Mouse (Mus musculus) stomach, embryonic 16.5 days (tissue): ENCODE results near the gene Meis2. TPM values are rescaled to one million over a fixed set of nuclear protein-coding genes. Genes with fewer than 3 reads are reported as not detected.

ENCODE experiments used
- ATAC-seq: fragments of 200-750 bp; cut with Nextera tagmentation; 2 replicates; pipeline ENCODE4 v1.8.0; 2017; ENCODE audit warnings: moderate number of reproducible peaks, moderate TSS enrichment; ENCODE audit not compliant: insufficient read depth, low FRiP score
- H3K27ac ChIP-seq: fragments of 300-500 bp; sonication (generic); 2 replicates; pipeline ENCODE4 v1.5.1; 2014; ENCODE audit warnings: low read length
- H3K27me3 ChIP-seq: fragments of 300-500 bp; sonication (generic); 2 replicates; pipeline ENCODE4 v1.6.1; 2014; ENCODE audit warnings: low read length, control low read depth, mixed read lengths; ENCODE audit not compliant: control insufficient read depth, insufficient read depth
- H3K36me3 ChIP-seq: fragments of 300-500 bp; sonication (generic); 2 replicates; pipeline ENCODE4 v1.6.1; 2014; ENCODE audit warnings: low read length; ENCODE audit not compliant: control insufficient read depth, insufficient read depth
- H3K4me1 ChIP-seq: fragments of 300-500 bp; sonication (generic); 2 replicates; pipeline ENCODE4 v1.6.1; 2014; ENCODE audit warnings: low read length, control low read depth, mixed read lengths; ENCODE audit not compliant: control insufficient read depth, insufficient read depth
- H3K4me2 ChIP-seq: fragments of 300-500 bp; sonication (generic); 2 replicates; pipeline ENCODE4 v1.6.1; 2014; ENCODE audit warnings: low read depth, low read length, mixed read lengths
- H3K4me3 ChIP-seq: fragments of 300-500 bp; sonication (generic); replicated peaks from 2 replicates; pipeline ENCODE4 v1.5.1; 2014; ENCODE audit warnings: mild to moderate bottlenecking, low read length
- H3K9ac ChIP-seq: fragments of 300-500 bp; sonication (generic); 2 replicates; pipeline ENCODE4 v1.6.1; 2014; ENCODE audit warnings: low read length
- H3K9me3 ChIP-seq: fragments of 300-500 bp; sonication (generic); replicated peaks from 2 replicates; pipeline ENCODE4 v1.6.1; 2016; ENCODE audit warnings: low read length, control low read depth; ENCODE audit not compliant: control insufficient read depth
- WGBS: fragments of 180-500 bp; shearing (Covaris S2); extraction: QIAGEN DNeasy Blood & Tissue Kit; methylation state at CpG from one replicate; pipeline ENCODE4 v1.1.7; 2014; 5-methylcytosine and 5-hydroxymethylcytosine counted together
- polyA plus RNA-seq: library from polyadenylated mRNA; unstranded; fragments of >200 nt; fragmentation: Nextera tagmentation; extraction: Ambion mirVana; gene quantifications from 2 replicates; pipeline ENCODE4 v1.2.1, GENCODE M21; 2015

The Meis2 gene
- polyA plus RNA-seq, 1 experiment from 2014 or later, result 43.3 TPM

- Histone ChIP-seq H3K36me3 (no peaks in the 10 kb centered on the region), H3K4me1 (peaks cover 11% of the 10 kb centered on the region), H3K27ac (no peak overlapping the region), H3K4me2 (no peak overlapping the region), H3K27me3 (no peaks in the 10 kb centered on the region), H3K9ac (no peak overlapping the region), H3K4me3 (no peak overlapping the region), H3K9me3 (no peaks in the 10 kb centered on the region)
- no peak for ATAC-seq
- WGBS, result 89% methylated on average over 3 of the region's 3 CpGs
Observed at GRCm38 (mm10) chr2:115890030-115890429, 175.6 kb downstream of the Meis2 start.

- no peaks in the 10 kb centered on the region for H3K9me3 ChIP-seq
- no peak for ATAC-seq
- H3K27me3 ChIP-seq, result no peaks in the 10 kb centered on the region
- H3K9ac ChIP-seq, result no peak overlapping the region
- whole genome bisulfite sequencing, result 86% methylated on average over 4 of the region's 4 CpGs
- no peak overlapping the region for H3K4me3 ChIP-seq
- no peak overlapping the region for H3K4me2 ChIP-seq
- no peaks in the 10 kb centered on the region for H3K36me3 ChIP-seq
- no peak overlapping the region for H3K27ac ChIP-seq
- peaks cover 8% of the 10 kb centered on the region for H3K4me1 ChIP-seq
Observed at GRCm38 (mm10) chr2:115889212-115889611, 176.4 kb downstream of the Meis2 start.

GRCm38 (mm10) chr2:115888336-115889077 lies 177.1 kb downstream of the Meis2 start:
- Histone ChIP-seq H3K36me3 (no peaks in the 10 kb centered on the region), H3K27me3 (no peaks in the 10 kb centered on the region), H3K4me1 (peaks cover 8% of the 10 kb centered on the region), H3K9ac (no peak overlapping the region), H3K27ac (no peak overlapping the region), H3K4me3 (no peak overlapping the region), H3K4me2 (no peak overlapping the region), H3K9me3 (no peaks in the 10 kb centered on the region)
- ATAC-seq, result no peak
- WGBS, result 45% methylated on average over 5 of the region's 5 CpGs

- H3K27ac ChIP-seq, result no peak overlapping the region
Observed at GRCm38 (mm10) chr2:115887631-115888030, 178.0 kb downstream of the Meis2 start.

GRCm38 (mm10) chr2:115884184-115884583 lies 181.5 kb downstream of the Meis2 start:
- Histone ChIP-seq H3K4me3 (no peak overlapping the region), H3K27me3 (no peaks in the 10 kb centered on the region), H3K4me2 (no peak overlapping the region), H3K27ac (no peak overlapping the region), H3K36me3 (no peaks in the 10 kb centered on the region), H3K4me1 (no peaks in the 10 kb centered on the region), H3K9me3 (no peaks in the 10 kb centered on the region), H3K9ac (no peak overlapping the region)
- no peak for ATAC-seq
- 56% methylated on average over 9 of the region's 9 CpGs for WGBS

More at GRCm38 (mm10) chr2:115887631-115888030, 178.0 kb downstream of the Meis2 start:
- Histone ChIP-seq H3K9ac (no peak overlapping the region), H3K4me2 (no peak overlapping the region), H3K4me1 (peaks cover 8% of the 10 kb centered on the region), H3K27me3 (no peaks in the 10 kb centered on the region), H3K4me3 (no peak overlapping the region), H3K9me3 (no peaks in the 10 kb centered on the region), H3K36me3 (no peaks in the 10 kb centered on the region)
- ATAC-seq, result no peak
- WGBS, result 42% methylated on average over 1 of the region's 1 CpGs

GRCm38 (mm10) chr2:115883520-115883919 lies 182.1 kb downstream of the Meis2 start:
- H3K9me3 ChIP-seq, result no peaks in the 10 kb centered on the region
- no peak for ATAC-seq
- H3K4me2 ChIP-seq, result no peak overlapping the region
- no peak overlapping the region for H3K9ac ChIP-seq
- no peak overlapping the region for H3K27ac ChIP-seq
- H3K4me3 ChIP-seq, result no peak overlapping the region
- no peaks in the 10 kb centered on the region for H3K36me3 ChIP-seq
- 53% methylated on average over 10 of the region's 10 CpGs for WGBS
- no peaks in the 10 kb centered on the region for H3K27me3 ChIP-seq
- H3K4me1 ChIP-seq, result no peaks in the 10 kb centered on the region

- 42% methylated on average over 8 of the region's 8 CpGs for WGBS
- H3K4me1 ChIP-seq, result peaks cover 5% of the 10 kb centered on the region; the same call in 1 of the 2 replicates
- H3K27ac ChIP-seq, result no peak overlapping the region; the same call in 1 of the 2 replicates
Observed at GRCm38 (mm10) chr2:115875802-115876531, 189.7 kb downstream of the Meis2 start.

GRCm38 (mm10) chr2:115872851-115873250 lies 192.8 kb downstream of the Meis2 start:
- Histone ChIP-seq H3K9ac (no peak overlapping the region), H3K36me3 (no peaks in the 10 kb centered on the region), H3K4me3 (no peak overlapping the region), H3K4me2 (no peak overlapping the region), H3K9me3 (no peaks in the 10 kb centered on the region), H3K27ac (no peak overlapping the region), H3K27me3 (no peaks in the 10 kb centered on the region), H3K4me1 (peaks cover 8% of the 10 kb centered on the region; the same call in 1 of the 2 replicates)
- no peak for ATAC-seq
- WGBS, result 22% methylated on average over 2 of the region's 2 CpGs

More at GRCm38 (mm10) chr2:115875802-115876531, 189.7 kb downstream of the Meis2 start:
- H3K36me3 ChIP-seq, result no peaks in the 10 kb centered on the region
- no peak overlapping the region for H3K4me2 ChIP-seq
- no peaks in the 10 kb centered on the region for H3K9me3 ChIP-seq
- H3K4me3 ChIP-seq, result no peak overlapping the region
- H3K9ac ChIP-seq, result no peak overlapping the region
- H3K27me3 ChIP-seq, result no peaks in the 10 kb centered on the region
- ATAC-seq, result no peak

GRCm38 (mm10) chr2:115869966-115870365 lies 195.7 kb downstream of the Meis2 start:
- H3K36me3 ChIP-seq, result no peaks in the 10 kb centered on the region
- no peak overlapping the region for H3K27ac ChIP-seq
- no peak for ATAC-seq
- H3K4me3 ChIP-seq, result no peak overlapping the region
- peaks cover 8% of the 10 kb centered on the region; the same call in 1 of the 2 replicates for H3K4me1 ChIP-seq
- no peaks in the 10 kb centered on the region for H3K27me3 ChIP-seq
- no peak overlapping the region for H3K9ac ChIP-seq
- 52% methylated on average over 2 of the region's 2 CpGs for WGBS
- H3K4me2 ChIP-seq, result no peak overlapping the region
- H3K9me3 ChIP-seq, result no peaks in the 10 kb centered on the region
